Mouse (Mus musculus): ENCODE data around the gene Scamp2. TPM values are rescaled to one million over a fixed set of nuclear protein-coding genes. Genes with fewer than 3 reads are reported as not detected.

Gene Scamp2
- polyA plus RNA-seq, 1 experiment from 2014 or later, result 93.4 TPM

DNA sequence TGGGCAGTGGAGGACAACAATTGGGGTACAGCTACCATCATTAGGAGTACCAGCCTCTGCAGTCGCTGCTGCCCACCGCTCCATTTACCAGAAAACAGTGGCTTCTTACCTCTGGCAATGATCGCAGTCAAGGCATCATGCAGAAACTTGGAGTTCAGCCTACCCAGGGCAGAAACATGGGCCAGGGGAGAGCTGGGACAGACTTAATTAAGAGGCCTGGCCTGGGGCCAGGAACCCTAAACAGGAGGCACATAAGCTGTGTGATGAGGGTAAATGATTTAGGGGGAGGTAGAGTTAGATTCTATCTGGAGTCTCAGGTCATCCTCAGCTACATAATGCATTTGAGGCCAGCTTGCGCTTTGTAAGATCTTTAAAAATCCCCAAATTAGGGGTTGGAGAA is 11.6 kb upstream of the Scamp2 start:
- H3K9me3 ChIP-seq (ENCODE audit: low read length), result no peaks in the 10 kb centered on the region
- H3K36me3 ChIP-seq (ENCODE audit: insufficient read depth, low read length), result peaks cover 39% of the 10 kb centered on the region
- no peak overlapping the region for H3K4me3 ChIP-seq (ENCODE audit: low read length)
- H3K4me1 ChIP-seq (ENCODE audit: insufficient read depth, low read length), result peaks cover 12% of the 10 kb centered on the region
- no peak overlapping the region for H3K27ac ChIP-seq (ENCODE audit: low read length)
- ATAC-seq (ENCODE audit: low FRiP score, low TSS enrichment), result no peak
- no peaks in the 10 kb centered on the region for H3K27me3 ChIP-seq (ENCODE audit: insufficient read depth, low read length)
- H3K4me2 ChIP-seq (replicated peaks; ENCODE audit: low read depth, low read length), result no peak overlapping the region
- no peak overlapping the region for H3K9ac ChIP-seq (replicated peaks; ENCODE audit: low read length)
- 96% methylated on average over 4 of the region's 4 CpGs for WGBS

DNA sequence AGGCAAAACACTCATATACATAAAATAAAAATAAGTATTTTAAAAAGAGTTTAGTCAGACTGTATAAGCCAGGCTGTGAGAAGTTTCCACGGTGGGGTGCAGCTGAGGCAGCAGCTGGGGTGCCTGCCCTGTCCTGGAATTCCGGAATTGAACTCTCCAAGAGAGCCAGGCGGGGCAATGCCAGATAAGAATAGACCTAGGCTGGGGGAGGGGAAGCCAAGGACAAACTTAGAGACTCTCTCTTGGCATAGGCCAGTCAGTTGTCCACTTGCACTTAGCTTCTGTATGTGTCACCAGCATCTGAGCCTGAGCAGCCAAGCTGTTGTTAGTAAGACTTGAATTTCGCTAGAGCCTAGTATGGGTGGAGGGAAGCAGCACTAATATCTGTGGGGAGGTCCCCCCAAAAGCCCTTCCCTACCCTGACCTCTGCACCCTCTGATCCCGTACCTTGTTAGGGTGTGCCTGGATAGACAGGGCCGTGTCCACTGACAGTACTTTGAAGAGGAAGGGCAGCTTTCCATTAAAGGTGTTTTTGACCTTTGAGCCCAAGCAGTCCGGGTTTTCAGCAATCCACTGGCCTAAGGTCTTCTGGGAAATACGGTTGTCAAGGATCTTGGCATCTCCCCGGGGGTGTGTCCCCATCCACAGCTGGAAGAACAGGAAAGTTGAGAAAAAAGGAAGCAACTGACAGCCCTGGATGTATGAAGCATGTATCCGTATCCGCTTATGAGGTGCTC is 10.4 kb upstream of the Scamp2 start:
- 87% methylated on average over 11 of the region's 11 CpGs for WGBS
- H3K27ac ChIP-seq (ENCODE audit: low read length), result no peak overlapping the region

DNA sequence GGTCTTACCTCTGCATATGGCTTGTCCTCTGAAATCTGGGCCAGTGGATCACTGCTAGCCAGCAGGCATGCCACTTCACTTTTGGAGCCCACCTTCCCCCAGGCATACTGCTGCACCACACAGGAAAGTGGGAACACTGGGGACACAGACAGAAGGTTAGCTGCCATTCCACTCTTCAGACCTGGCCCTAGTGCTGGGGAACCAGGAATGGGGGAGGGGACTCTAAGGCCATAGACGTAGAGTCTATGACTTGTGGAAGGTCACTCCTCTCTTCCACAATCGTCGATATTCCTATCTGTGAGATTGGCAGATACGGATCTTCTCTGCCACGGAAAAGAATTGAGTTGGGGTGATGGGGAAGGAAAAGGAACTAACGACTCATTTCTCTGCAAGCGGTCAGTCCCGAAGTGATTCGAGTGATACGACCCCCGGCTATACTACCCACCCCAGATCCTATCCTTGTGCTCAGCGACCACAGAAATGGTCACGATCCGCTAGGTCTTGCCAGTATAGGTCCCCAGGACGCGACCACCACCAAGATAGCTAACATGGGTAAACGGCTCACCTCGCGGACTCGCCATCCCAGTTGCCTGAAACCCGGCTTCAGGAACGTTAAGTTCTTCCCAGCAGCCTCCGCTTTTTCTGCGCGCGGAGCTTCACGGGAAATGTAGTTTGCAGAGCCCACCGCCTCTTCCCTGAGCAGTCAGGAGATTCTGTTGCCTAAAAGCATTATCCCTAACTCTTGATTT is 8.4 kb upstream of the Scamp2 start, which contains the start of gene Mpi:
Gene Mpi, minus strand, starts transcription at position 625 of the 749 bp plus-strand sequence.
- peak; percentile 59 for ATAC-seq (ENCODE audit: low FRiP score, low TSS enrichment)
- Histone ChIP-seq H3K27ac (ENCODE audit: low read length) (no peak within 1 kb of the TSS), H3K27me3 (ENCODE audit: insufficient read depth, low read length) (no peaks in the 10 kb centered on the region), H3K4me3 (ENCODE audit: low read length) (peak within 1 kb of the TSS; percentile 79), H3K4me2 (replicated peaks; ENCODE audit: low read depth, low read length) (peak within 1 kb of the TSS; percentile 73), H3K4me1 (ENCODE audit: insufficient read depth, low read length) (peaks cover 12% of the 10 kb centered on the region), H3K36me3 (ENCODE audit: insufficient read depth, low read length) (peaks cover 23% of the 10 kb centered on the region), H3K9ac (replicated peaks; ENCODE audit: low read length) (peak within 1 kb of the TSS; percentile 83), H3K9me3 (ENCODE audit: low read length) (no peaks in the 10 kb centered on the region)
- under 1% methylated on average over 28 of the region's 28 CpGs for WGBS

More for the DNA sequence above, 10.4 kb upstream of the Scamp2 start:
- Histone ChIP-seq H3K4me3 (ENCODE audit: low read length) (no peak overlapping the region), H3K4me2 (replicated peaks; ENCODE audit: low read depth, low read length) (no peak overlapping the region), H3K4me1 (ENCODE audit: insufficient read depth, low read length) (peaks cover 12% of the 10 kb centered on the region), H3K9ac (replicated peaks; ENCODE audit: low read length) (no peak overlapping the region; the same call in 1 of the 2 replicates), H3K36me3 (ENCODE audit: insufficient read depth, low read length) (peaks cover 28% of the 10 kb centered on the region), H3K9me3 (ENCODE audit: low read length) (no peaks in the 10 kb centered on the region), H3K27me3 (ENCODE audit: insufficient read depth, low read length) (no peaks in the 10 kb centered on the region)
- no peak for ATAC-seq (ENCODE audit: low FRiP score, low TSS enrichment)

DNA sequence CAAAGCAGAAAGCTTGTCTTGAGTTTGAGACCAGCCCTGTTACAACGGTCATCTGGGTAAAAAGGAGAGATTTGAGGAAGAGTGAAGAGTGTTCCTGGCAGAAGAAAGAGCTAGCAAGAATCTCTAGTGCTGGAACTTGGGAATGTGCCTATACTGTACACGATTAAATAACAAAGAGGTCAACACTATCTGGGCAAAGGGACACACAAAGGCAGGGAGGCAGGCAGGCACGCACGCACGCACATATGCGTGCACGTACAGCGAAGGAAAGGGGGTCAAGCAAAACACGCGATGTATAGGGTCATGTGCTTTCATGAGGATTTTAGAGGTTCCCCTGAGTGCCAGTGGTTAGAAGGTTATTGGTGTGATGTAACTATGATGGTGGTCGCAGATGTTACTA is 7.6 kb upstream of the Scamp2 start:
- H3K4me2 ChIP-seq (replicated peaks; ENCODE audit: low read depth, low read length), result peak overlapping the region; percentile 73; the same call in 1 of the 2 replicates
- no peaks in the 10 kb centered on the region for H3K9me3 ChIP-seq (ENCODE audit: low read length)
- peaks cover 12% of the 10 kb centered on the region for H3K4me1 ChIP-seq (ENCODE audit: insufficient read depth, low read length)
- ATAC-seq (ENCODE audit: low FRiP score, low TSS enrichment), result 0 out of 2 replicates have a peak, but pooled peaks have one; percentile 18
- no peaks in the 10 kb centered on the region for H3K27me3 ChIP-seq (ENCODE audit: insufficient read depth, low read length)
- 76% methylated on average over 11 of the region's 11 CpGs for WGBS
- peak overlapping the region; percentile 83; the same call in 1 of the 2 replicates for H3K9ac ChIP-seq (replicated peaks; ENCODE audit: low read length)
- no peak overlapping the region for H3K27ac ChIP-seq (ENCODE audit: low read length)
- H3K4me3 ChIP-seq (ENCODE audit: low read length), result no peak overlapping the region; the same call in 1 of the 2 replicates
- peaks cover 18% of the 10 kb centered on the region; the same call in 1 of the 2 replicates for H3K36me3 ChIP-seq (ENCODE audit: insufficient read depth, low read length)

DNA sequence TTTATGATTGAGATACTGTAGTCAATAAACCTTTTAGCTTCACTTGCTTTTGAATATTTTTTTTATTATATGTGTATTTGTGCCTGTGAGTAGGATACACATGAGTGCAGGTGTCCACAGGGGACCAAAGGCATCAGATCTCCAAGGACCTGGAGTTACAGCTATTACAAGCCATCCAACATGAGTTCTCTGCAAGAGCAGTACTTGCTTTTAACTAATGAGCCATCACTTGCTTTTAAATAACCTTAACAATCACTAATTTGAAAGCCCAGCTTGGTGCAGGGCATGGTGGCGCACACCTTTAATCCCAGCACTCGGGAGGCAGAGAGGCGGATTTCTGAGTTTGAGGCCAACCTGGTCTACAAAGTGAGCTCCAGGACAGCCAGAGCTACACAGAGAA is 6.0 kb upstream of the Scamp2 start:
- ATAC-seq (ENCODE audit: low FRiP score, low TSS enrichment), result no peak
- H3K4me1 ChIP-seq (ENCODE audit: insufficient read depth, low read length), result peaks cover 12% of the 10 kb centered on the region
- no peak overlapping the region for H3K4me3 ChIP-seq (ENCODE audit: low read length)
- no peak overlapping the region for H3K4me2 ChIP-seq (replicated peaks; ENCODE audit: low read depth, low read length)
- H3K9ac ChIP-seq (replicated peaks; ENCODE audit: low read length), result no peak overlapping the region
- no peak overlapping the region for H3K27ac ChIP-seq (ENCODE audit: low read length)
- no peaks in the 10 kb centered on the region for H3K9me3 ChIP-seq (ENCODE audit: low read length)
- WGBS, result 46% methylated on average over 3 of the region's 3 CpGs
- 0 out of 2 replicates have a peak, but pooled peaks cover 3% of the 10 kb centered on the region for H3K27me3 ChIP-seq (ENCODE audit: insufficient read depth, low read length)
- H3K36me3 ChIP-seq (ENCODE audit: insufficient read depth, low read length), result peaks cover 10% of the 10 kb centered on the region; the same call in 1 of the 2 replicates

DNA sequence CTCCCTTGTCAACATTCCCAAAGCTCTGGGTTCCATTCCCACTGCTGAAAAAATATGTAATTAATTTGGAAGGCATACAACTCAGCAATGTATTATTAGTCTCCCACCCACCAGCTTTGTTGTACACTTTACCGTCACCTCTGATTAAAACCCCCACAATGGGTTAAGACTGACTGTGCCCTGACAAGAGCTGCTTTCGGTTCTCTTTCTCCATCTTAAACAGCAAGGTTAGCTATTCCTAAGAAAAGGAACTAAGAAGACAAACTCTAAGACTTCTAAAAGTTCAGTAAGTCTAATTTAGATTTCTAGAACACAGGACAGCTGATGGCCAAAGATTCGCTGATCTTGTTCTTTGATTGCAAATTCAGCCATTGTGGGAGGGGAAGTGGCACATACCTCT is 3.5 kb upstream of the Scamp2 start:
- H3K4me3 ChIP-seq (ENCODE audit: low read length), result no peak overlapping the region
- WGBS, result 77% methylated on average over 3 of the region's 3 CpGs
- H3K9me3 ChIP-seq (ENCODE audit: low read length), result no peaks in the 10 kb centered on the region
- 0 out of 2 replicates have a peak, but pooled peaks cover 3% of the 10 kb centered on the region for H3K27me3 ChIP-seq (ENCODE audit: insufficient read depth, low read length)
- no peak overlapping the region for H3K4me2 ChIP-seq (replicated peaks; ENCODE audit: low read depth, low read length)
- ATAC-seq (ENCODE audit: low FRiP score, low TSS enrichment), result no peak
- H3K27ac ChIP-seq (ENCODE audit: low read length), result no peak overlapping the region
- peaks cover 19% of the 10 kb centered on the region for H3K4me1 ChIP-seq (ENCODE audit: insufficient read depth, low read length)
- H3K36me3 ChIP-seq (ENCODE audit: insufficient read depth, low read length), result no peaks in the 10 kb centered on the region
- no peak overlapping the region for H3K9ac ChIP-seq (replicated peaks; ENCODE audit: low read length)

DNA sequence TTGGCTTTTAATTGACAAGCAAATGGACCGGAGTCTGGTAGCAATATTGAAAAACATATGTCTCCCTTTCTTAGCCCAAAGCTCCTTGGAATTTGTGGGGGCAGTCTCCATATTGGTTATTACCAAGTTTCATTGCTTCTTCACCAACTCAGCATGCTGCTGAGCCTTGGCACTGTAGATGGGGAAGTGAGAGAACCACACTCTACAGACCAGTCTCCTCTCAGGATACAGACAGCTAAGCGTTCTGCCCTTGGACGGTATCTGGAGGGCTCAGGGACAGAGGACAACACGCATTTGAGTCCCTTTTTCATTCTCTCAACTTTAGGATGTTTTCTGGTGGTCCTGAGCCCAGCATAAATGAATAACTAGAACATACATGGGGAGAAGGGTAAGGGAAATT is 2.1 kb upstream of the Scamp2 start:
- Histone ChIP-seq H3K27me3 (ENCODE audit: insufficient read depth, low read length) (0 out of 2 replicates have a peak, but pooled peaks cover 3% of the 10 kb centered on the region), H3K9ac (replicated peaks; ENCODE audit: low read length) (no peak overlapping the region), H3K4me1 (ENCODE audit: insufficient read depth, low read length) (peaks cover 27% of the 10 kb centered on the region), H3K36me3 (ENCODE audit: insufficient read depth, low read length) (no peaks in the 10 kb centered on the region), H3K4me3 (ENCODE audit: low read length) (no peak overlapping the region), H3K9me3 (ENCODE audit: low read length) (no peaks in the 10 kb centered on the region), H3K27ac (ENCODE audit: low read length) (no peak overlapping the region), H3K4me2 (replicated peaks; ENCODE audit: low read depth, low read length) (no peak overlapping the region)
- 81% methylated on average over 4 of the region's 4 CpGs for WGBS
- no peak for ATAC-seq (ENCODE audit: low FRiP score, low TSS enrichment)

DNA sequence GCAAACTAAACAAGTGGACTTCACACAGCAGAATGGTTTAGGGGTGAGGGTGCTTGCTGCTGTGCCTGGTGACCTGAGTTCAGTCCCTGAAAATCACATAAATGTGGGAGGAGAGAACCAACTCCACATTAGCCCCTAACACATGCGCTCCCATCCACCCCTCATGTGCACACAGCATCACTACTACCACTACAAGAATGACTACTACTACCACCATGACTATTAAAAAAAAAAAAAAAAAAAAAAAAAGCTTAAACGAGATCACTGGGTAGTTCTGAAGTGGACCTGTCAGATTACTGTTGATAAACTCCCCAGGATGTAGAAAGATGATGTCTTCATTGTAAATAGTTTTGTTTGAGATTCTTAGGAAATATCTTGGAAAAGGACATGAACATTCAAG is 1.2 kb upstream of the Scamp2 start:
- H3K27ac ChIP-seq (ENCODE audit: low read length), result no peak overlapping the region
- 77% methylated on average over 2 of the region's 2 CpGs for WGBS
- peaks cover 37% of the 10 kb centered on the region for H3K4me1 ChIP-seq (ENCODE audit: insufficient read depth, low read length)
- no peak overlapping the region for H3K9ac ChIP-seq (replicated peaks; ENCODE audit: low read length)
- H3K27me3 ChIP-seq (ENCODE audit: insufficient read depth, low read length), result 0 out of 2 replicates have a peak, but pooled peaks cover 3% of the 10 kb centered on the region
- no peak overlapping the region for H3K4me3 ChIP-seq (ENCODE audit: low read length)
- no peak overlapping the region for H3K4me2 ChIP-seq (replicated peaks; ENCODE audit: low read depth, low read length)
- no peaks in the 10 kb centered on the region for H3K36me3 ChIP-seq (ENCODE audit: insufficient read depth, low read length)
- no peaks in the 10 kb centered on the region for H3K9me3 ChIP-seq (ENCODE audit: low read length)
- no peak for ATAC-seq (ENCODE audit: low FRiP score, low TSS enrichment)

DNA sequence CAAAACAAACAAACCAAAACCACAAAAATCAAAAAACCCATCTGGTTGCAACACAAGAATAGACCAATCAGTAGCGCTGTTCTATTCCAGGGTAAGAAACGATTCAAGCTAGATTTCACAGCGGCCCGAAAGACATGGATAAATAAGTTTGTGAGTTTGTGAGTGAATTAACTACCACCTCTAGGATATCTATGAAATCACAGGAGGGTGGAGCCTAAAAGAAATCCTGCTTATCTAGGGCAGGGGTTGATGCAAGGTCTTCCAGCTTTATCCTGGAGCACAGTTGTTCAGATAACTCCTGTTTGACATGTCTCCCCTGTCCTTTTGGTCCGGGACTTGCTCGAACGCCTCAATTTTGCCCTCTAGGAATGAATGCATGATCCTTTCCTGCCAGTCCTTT is 480 bp upstream of the Scamp2 start:
- H3K9ac ChIP-seq (replicated peaks; ENCODE audit: low read length), result peak overlapping the region; percentile 71
- peak overlapping the region; percentile 31; the same call in 1 of the 2 replicates for H3K27ac ChIP-seq (ENCODE audit: low read length)
- WGBS, result 24% methylated on average over 7 of the region's 7 CpGs

More for the DNA sequence above, 480 bp upstream of the Scamp2 start:
- peak overlapping the region; percentile 69 for H3K4me2 ChIP-seq (replicated peaks; ENCODE audit: low read depth, low read length)
- H3K4me3 ChIP-seq (ENCODE audit: low read length), result peak overlapping the region; percentile 69
- ATAC-seq (ENCODE audit: low FRiP score, low TSS enrichment), result no peak
- no peaks in the 10 kb centered on the region for H3K36me3 ChIP-seq (ENCODE audit: insufficient read depth, low read length)
- H3K4me1 ChIP-seq (ENCODE audit: insufficient read depth, low read length), result peaks cover 41% of the 10 kb centered on the region
- H3K9me3 ChIP-seq (ENCODE audit: low read length), result no peaks in the 10 kb centered on the region
- 0 out of 2 replicates have a peak, but pooled peaks cover 3% of the 10 kb centered on the region for H3K27me3 ChIP-seq (ENCODE audit: insufficient read depth, low read length)

Measured in kidney, embryonic 16.5 days (tissue).